Mouse (Mus musculus) forebrain, embryonic 16.5 days (tissue): ENCODE measurements around the gene Ptpn14. TPM values are rescaled to one million over a fixed set of nuclear protein-coding genes. Genes with fewer than 3 reads are reported as not detected.

Experiments
- ATAC-seq: fragments of 200-750 bp; cut with Nextera tagmentation; 2 replicates; pipeline ENCODE4 v1.8.0; 2017; ENCODE audit warnings: mild to moderate bottlenecking, moderate library complexity
- H3K27ac ChIP-seq: fragments of 300-500 bp; sonication (generic); 2 replicates; pipeline ENCODE4 v1.5.1; 2014; ENCODE audit warnings: low read length, control low read depth
- H3K27me3 ChIP-seq: fragments of 300-500 bp; sonication (generic); replicated peaks from 2 replicates; pipeline ENCODE4 v1.6.1; 2014; ENCODE audit warnings: low read length; ENCODE audit not compliant: control insufficient read depth, insufficient read depth
- H3K36me3 ChIP-seq: fragments of 300-500 bp; sonication (generic); 2 replicates; pipeline ENCODE4 v1.6.1; 2014; ENCODE audit not compliant: control insufficient read depth, insufficient read depth
- H3K4me1 ChIP-seq: fragments of 300-500 bp; sonication (generic); replicated peaks from 2 replicates; pipeline ENCODE4 v1.6.1; 2014; ENCODE audit warnings: low read length; ENCODE audit not compliant: control insufficient read depth, insufficient read depth
- H3K4me2 ChIP-seq: fragments of 300-500 bp; sonication (generic); 2 replicates; pipeline ENCODE4 v1.6.1; 2014; ENCODE audit warnings: mild to moderate bottlenecking, low read length, control low read depth
- H3K4me3 ChIP-seq: fragments of 300-500 bp; sonication (generic); replicated peaks from 2 replicates; pipeline ENCODE4 v1.5.1; 2014; ENCODE audit warnings: mild to moderate bottlenecking, low read length, control low read depth
- H3K9ac ChIP-seq: fragments of 300-500 bp; sonication (generic); replicated peaks from 2 replicates; pipeline ENCODE4 v1.6.1; 2014; ENCODE audit warnings: low read depth, low read length, control low read depth
- H3K9me3 ChIP-seq: fragments of 300-500 bp; sonication (generic); 2 replicates; pipeline ENCODE4 v1.6.1; 2016; ENCODE audit warnings: low read length; ENCODE audit not compliant: control insufficient read depth
- WGBS: fragments of 180-500 bp; shearing (Covaris S2); extraction: QIAGEN DNeasy Blood & Tissue Kit; methylation state at CpG from one replicate; pipeline ENCODE4 v1.1.7; 2014; 5-methylcytosine and 5-hydroxymethylcytosine counted together
- polyA plus RNA-seq: library from polyadenylated mRNA; unstranded; fragments of >200 nt; fragmentation: Nextera tagmentation; extraction: Ambion mirVana; gene quantifications from 2 replicates; pipeline ENCODE4 v1.2.1, GENCODE M21; 2015

Ptpn14 gene
- polyA plus RNA-seq, 1 experiment from 2014 or later = 0.85 TPM

- Histone ChIP-seq H3K4me2 (peak overlapping the region; percentile 96), H3K9ac (peak overlapping the region; percentile 67), H3K4me3 (peak overlapping the region; percentile 57), H3K27ac (no peak overlapping the region), H3K27me3 (no peaks in the 10 kb centered on the region), H3K36me3 (no peaks in the 10 kb centered on the region), H3K4me1 (peaks cover 21% of the 10 kb centered on the region), H3K9me3 (no peaks in the 10 kb centered on the region)
- no peak for ATAC-seq
- WGBS = 7% methylated on average over 4 of the region's 4 CpGs
These were observed 193.4 kb downstream of the Ptpn14 start for GRCm38 (mm10) chr1:189921568-189921817.

DNA sequence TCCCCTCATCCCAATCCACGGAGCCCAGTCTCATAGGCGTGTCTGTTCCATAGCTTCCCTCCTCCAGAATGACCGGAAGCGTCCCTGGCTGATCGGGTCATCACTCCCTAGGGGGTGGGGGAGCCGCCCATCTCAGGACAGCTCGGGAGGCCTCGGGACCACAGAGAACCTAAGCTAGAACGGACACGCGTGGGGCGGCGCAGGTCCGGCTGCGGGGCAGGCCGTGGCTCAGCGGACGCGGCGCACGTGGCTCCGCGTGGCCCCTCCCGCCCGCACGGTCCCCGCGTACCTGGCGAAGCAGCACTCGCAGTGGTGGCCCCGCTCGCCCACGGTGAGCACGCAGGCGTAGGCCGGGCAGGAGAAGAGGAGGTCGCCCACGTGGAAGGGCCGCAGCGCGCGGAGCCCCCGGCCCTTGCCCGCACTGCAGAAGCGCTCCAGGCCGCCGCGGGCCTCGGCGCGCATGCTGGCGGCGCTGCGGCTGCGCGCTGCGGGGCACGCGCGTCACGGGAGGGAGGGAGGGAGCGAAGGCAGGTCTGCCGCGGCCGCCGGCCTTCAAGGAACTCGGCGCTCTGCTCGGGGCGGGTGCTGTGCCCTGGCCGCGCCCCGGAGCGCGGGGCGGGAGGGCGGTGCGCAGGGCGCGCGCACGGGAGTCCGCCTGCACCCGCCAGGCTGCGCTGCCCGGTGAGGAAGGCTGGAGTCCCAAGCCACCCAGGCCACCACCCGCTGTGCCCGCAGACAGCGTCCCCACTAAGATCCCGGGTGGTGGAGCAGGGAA is 193.9 kb downstream of the Ptpn14 start, which contains the start of gene Smyd2:
TSS of gene Smyd2 (minus strand) at position 546 of the 775 bp plus-strand sequence.
- peak; percentile 93 for ATAC-seq
- Histone ChIP-seq H3K4me1 (peaks cover 21% of the 10 kb centered on the region), H3K9me3 (no peaks in the 10 kb centered on the region), H3K9ac (peak within 1 kb of the TSS; percentile 67), H3K4me2 (peak within 1 kb of the TSS; percentile 96), H3K27me3 (no peaks in the 10 kb centered on the region), H3K36me3 (no peaks in the 10 kb centered on the region), H3K4me3 (peak within 1 kb of the TSS; percentile 57), H3K27ac (no peak within 1 kb of the TSS)
- WGBS = under 1% methylated on average over 80 of the region's 90 CpGs

DNA sequence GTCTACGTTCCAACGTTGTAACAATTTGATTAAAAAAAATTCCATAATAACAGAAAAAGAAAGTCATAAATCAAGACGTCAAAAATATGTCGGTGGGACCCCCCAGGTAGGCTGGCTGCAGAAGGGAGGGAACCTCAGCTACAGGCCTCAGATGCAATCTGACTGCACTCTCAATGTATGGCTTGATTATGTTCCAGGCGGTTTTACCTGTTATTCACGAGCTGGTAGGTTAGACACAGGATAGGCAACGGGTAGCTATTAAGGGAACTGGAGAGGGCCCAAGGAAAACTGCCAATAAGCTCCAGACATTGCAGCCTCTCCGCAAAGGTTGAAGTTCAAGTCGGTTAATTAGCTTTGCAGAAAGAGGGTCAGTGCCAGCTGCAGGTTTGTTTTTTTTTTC is 194.7 kb downstream of the Ptpn14 start:
- Histone ChIP-seq H3K27ac (no peak overlapping the region), H3K36me3 (no peaks in the 10 kb centered on the region), H3K4me1 (peaks cover 21% of the 10 kb centered on the region), H3K9ac (peak overlapping the region; percentile 67; the same call in 1 of the 2 replicates), H3K9me3 (no peaks in the 10 kb centered on the region), H3K27me3 (no peaks in the 10 kb centered on the region), H3K4me2 (peak overlapping the region; percentile 96), H3K4me3 (peak overlapping the region; percentile 57)
- 14% methylated on average over 9 of the region's 9 CpGs for WGBS
- no peak for ATAC-seq

DNA sequence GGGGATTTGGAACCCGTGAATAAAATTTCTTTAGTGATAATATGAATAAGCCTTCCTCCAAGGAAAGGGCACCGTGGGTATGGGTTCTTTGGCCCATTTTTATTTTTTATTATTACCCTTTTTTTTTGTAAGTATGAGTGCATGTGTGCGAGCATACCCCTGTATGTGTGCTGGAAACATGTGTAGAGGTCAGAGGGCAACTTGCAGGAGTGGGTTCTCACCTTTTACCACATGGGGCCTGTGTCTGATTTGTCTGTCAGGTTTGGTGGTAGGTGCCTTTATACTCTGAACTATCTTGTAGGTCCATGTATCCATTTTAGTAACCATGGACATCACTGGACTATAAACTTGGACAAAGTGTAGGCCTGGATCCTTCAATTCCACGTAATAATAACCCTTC is 195.1 kb downstream of the Ptpn14 start:
- no peak overlapping the region for H3K4me3 ChIP-seq
- H3K36me3 ChIP-seq = no peaks in the 10 kb centered on the region
- H3K9me3 ChIP-seq = no peaks in the 10 kb centered on the region
- H3K27ac ChIP-seq = no peak overlapping the region
- peaks cover 21% of the 10 kb centered on the region for H3K4me1 ChIP-seq
- no peak for ATAC-seq
- H3K27me3 ChIP-seq = no peaks in the 10 kb centered on the region
- H3K4me2 ChIP-seq = no peak overlapping the region
- H3K9ac ChIP-seq = no peak overlapping the region
- 72% methylated on average over 4 of the region's 4 CpGs for WGBS

GRCm38 (mm10) chr1:189923871-189924568 is 196.0 kb downstream of the Ptpn14 start:
- no peak overlapping the region for H3K4me3 ChIP-seq
- no peaks in the 10 kb centered on the region for H3K9me3 ChIP-seq
- no peak overlapping the region for H3K4me2 ChIP-seq
- ATAC-seq = no peak
- no peaks in the 10 kb centered on the region for H3K36me3 ChIP-seq
- WGBS = 82% methylated on average over 22 of the region's 22 CpGs
- H3K9ac ChIP-seq = no peak overlapping the region
- no peaks in the 10 kb centered on the region for H3K27me3 ChIP-seq
- H3K27ac ChIP-seq = no peak overlapping the region
- peaks cover 21% of the 10 kb centered on the region for H3K4me1 ChIP-seq

GRCm38 (mm10) chr1:189926279-189926678 is 198.2 kb downstream of the Ptpn14 start:
- 63% methylated on average over 8 of the region's 8 CpGs for WGBS
- Histone ChIP-seq H3K9me3 (no peaks in the 10 kb centered on the region), H3K9ac (no peak overlapping the region), H3K36me3 (no peaks in the 10 kb centered on the region), H3K4me3 (no peak overlapping the region), H3K4me2 (no peak overlapping the region), H3K27ac (no peak overlapping the region), H3K27me3 (no peaks in the 10 kb centered on the region), H3K4me1 (peaks cover 11% of the 10 kb centered on the region)
- no peak for ATAC-seq

Other genes starting within 250 kb of the Ptpn14 start
- 37.9 and 47.8 TPM in 2 replicates for gene Cenpf, start 40.2 kb upstream of the Ptpn14 start, polyA plus RNA-seq
- 76.8 and 80.7 TPM in 2 replicates for gene Smyd2, start 194.1 kb downstream of the Ptpn14 start, polyA plus RNA-seq